In the genomic region with DNA sequence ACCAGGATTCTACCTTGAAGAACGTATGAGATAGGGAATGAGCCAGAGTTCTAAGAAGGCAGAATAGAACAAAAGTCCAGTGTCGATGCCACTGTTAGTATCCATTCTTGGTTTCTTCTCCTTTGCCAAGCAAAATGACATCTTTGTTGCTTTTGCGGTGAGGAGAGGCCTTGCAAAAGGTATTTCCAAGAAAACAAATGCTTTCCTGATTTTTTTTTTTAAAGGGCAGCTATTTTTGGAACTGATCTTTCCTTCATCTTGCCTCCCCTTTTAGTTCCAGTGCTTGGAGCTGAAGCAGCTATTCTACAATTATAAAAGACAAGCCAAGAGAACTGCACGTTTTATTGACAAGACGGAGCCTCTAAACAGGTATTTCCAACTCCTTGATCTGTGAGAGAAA, we compare ENCODE assay signal across 8 mouse cellular contexts. TPM values are rescaled to one million over a fixed set of nuclear protein-coding genes. Genes with fewer than 3 reads are reported as not detected.
DNase-seq lines count a peak whose midpoint lies in the region; ATAC-seq and TF ChIP-seq lines count a peak whose summit lies in the region.

A gene (plus strand): TSS at position 301 of the 400 bp plus-strand sequence.

- no peak for ATAC-seq in activated CD4-positive, CD25-positive, alpha-beta regulatory T cell, adult 4 months
- no peak for ATAC-seq in forebrain, embryonic 16.5 days
- ATAC-seq in hindbrain, embryonic 11.5 days (ENCODE audit: low FRiP score): no peak
- ATAC-seq in liver, embryonic 12.5 days: no peak
- ATAC-seq in stomach, embryonic 16.5 days (ENCODE audit: insufficient read depth, low FRiP score): no peak

- no peaks in the 10 kb centered on the region for H3K27me3 ChIP-seq in ES-Bruce4 (ENCODE audit: control insufficient read depth, insufficient read depth, low read length, poor library complexity, severe bottlenecking)
- no peaks in the 10 kb centered on the region for H3K27me3 ChIP-seq in forebrain, embryonic 16.5 days (replicated peaks; ENCODE audit: control insufficient read depth, insufficient read depth, low read length)
- H3K27me3 ChIP-seq in hindbrain, embryonic 11.5 days (ENCODE audit: control insufficient read depth, insufficient read depth, low read length): no peaks in the 10 kb centered on the region
- no peaks in the 10 kb centered on the region for H3K27me3 ChIP-seq in liver, embryonic 12.5 days (replicated peaks)
- no peaks in the 10 kb centered on the region for H3K27me3 ChIP-seq in stomach, embryonic 16.5 days (ENCODE audit: control insufficient read depth, insufficient read depth, low read length)

- H3K4me3 ChIP-seq in ES-Bruce4 (ENCODE audit: low read depth, low read length): no peak within 1 kb of the TSS
- H3K4me3 ChIP-seq in forebrain, embryonic 16.5 days (replicated peaks; ENCODE audit: low read length): no peak within 1 kb of the TSS
- no peak within 1 kb of the TSS for H3K4me3 ChIP-seq in hindbrain, embryonic 11.5 days (ENCODE audit: low read depth, low read length)
- no peak within 1 kb of the TSS for H3K4me3 ChIP-seq in liver, embryonic 12.5 days
- H3K4me3 ChIP-seq in stomach, embryonic 16.5 days (replicated peaks; ENCODE audit: low read length): no peak within 1 kb of the TSS

- H3K9ac ChIP-seq in ES-Bruce4 (ENCODE audit: low read depth, poor library complexity, severe bottlenecking): no peak within 1 kb of the TSS
- no peak within 1 kb of the TSS for H3K9ac ChIP-seq in forebrain, embryonic 16.5 days (replicated peaks; ENCODE audit: low read depth, low read length)
- no peak within 1 kb of the TSS for H3K9ac ChIP-seq in hindbrain, embryonic 11.5 days (ENCODE audit: low read depth, low read length)
- H3K9ac ChIP-seq in liver, embryonic 12.5 days: no peak within 1 kb of the TSS
- no peak within 1 kb of the TSS for H3K9ac ChIP-seq in stomach, embryonic 16.5 days (ENCODE audit: low read length)

- no peaks in the 10 kb centered on the region for H3K4me1 ChIP-seq in ES-Bruce4 (ENCODE audit: control insufficient read depth, insufficient read depth, low read length)
- H3K4me1 ChIP-seq in forebrain, embryonic 16.5 days (replicated peaks; ENCODE audit: control insufficient read depth, insufficient read depth, low read length): peaks cover 5% of the 10 kb centered on the region; the same call in 1 of the 2 replicates
- no peaks in the 10 kb centered on the region for H3K4me1 ChIP-seq in hindbrain, embryonic 11.5 days (replicated peaks; ENCODE audit: control insufficient read depth, insufficient read depth, low read length)
- peaks cover 21% of the 10 kb centered on the region for H3K4me1 ChIP-seq in liver, embryonic 12.5 days
- peaks cover 8% of the 10 kb centered on the region; the same call in 1 of the 2 replicates for H3K4me1 ChIP-seq in stomach, embryonic 16.5 days (ENCODE audit: control insufficient read depth, insufficient read depth, low read length)

- no peak within 1 kb of the TSS for H3K27ac ChIP-seq in ES-Bruce4 (ENCODE audit: insufficient read depth, low read length)
- H3K27ac ChIP-seq in forebrain, embryonic 16.5 days (ENCODE audit: low read length): no peak within 1 kb of the TSS
- no peak within 1 kb of the TSS for H3K27ac ChIP-seq in hindbrain, embryonic 11.5 days (ENCODE audit: low read depth, low read length)
- H3K27ac ChIP-seq in liver, embryonic 12.5 days: no peak within 1 kb of the TSS
- no peak within 1 kb of the TSS; the same call in 1 of the 2 replicates for H3K27ac ChIP-seq in stomach, embryonic 16.5 days (ENCODE audit: low read length)

- DNase-seq in hindbrain, embryonic 11.5 days (ENCODE audit: low spot score): no peak
- no peak for DNase-seq in adipocyte (ENCODE audit: low spot score)
- no peak for DNase-seq in cerebellum, postnatal 36 days

- no peak for TF ChIP-seq POLR2A in ES-Bruce4 (IDR thresholded peaks at IDR 0.05; ENCODE audit: insufficient read depth, low read length)

- 84% methylated on average over 5 of the region's 5 CpGs for WGBS in forebrain, embryonic 16.5 days
- 87% methylated on average over 5 of the region's 5 CpGs for WGBS in hindbrain, embryonic 11.5 days
- 70% methylated on average over 5 of the region's 5 CpGs for WGBS in liver, embryonic 12.5 days (ENCODE audit: insufficient replicate concordance)
- WGBS in stomach, embryonic 16.5 days: 86% methylated on average over 5 of the region's 5 CpGs

- no peaks in the 10 kb centered on the region for H3K9me3 ChIP-seq in ES-Bruce4 (replicated peaks; ENCODE audit: control insufficient read depth, insufficient read depth, low read length, poor library complexity, severe bottlenecking)
- no peaks in the 10 kb centered on the region for H3K9me3 ChIP-seq in forebrain, embryonic 16.5 days (ENCODE audit: control insufficient read depth, low read length)
- H3K9me3 ChIP-seq in hindbrain, embryonic 11.5 days (ENCODE audit: control insufficient read depth, low read length): no peaks in the 10 kb centered on the region
- H3K9me3 ChIP-seq in liver, embryonic 12.5 days (replicated peaks): no peaks in the 10 kb centered on the region
- no peaks in the 10 kb centered on the region for H3K9me3 ChIP-seq in stomach, embryonic 16.5 days (replicated peaks; ENCODE audit: control insufficient read depth, low read length)

- no peaks in the 10 kb centered on the region for H3K36me3 ChIP-seq in ES-Bruce4 (ENCODE audit: control insufficient read depth, insufficient read depth, low read length, poor library complexity, severe bottlenecking)
- H3K36me3 ChIP-seq in forebrain, embryonic 16.5 days (ENCODE audit: control insufficient read depth, insufficient read depth): no peaks in the 10 kb centered on the region
- no peaks in the 10 kb centered on the region for H3K36me3 ChIP-seq in hindbrain, embryonic 11.5 days (ENCODE audit: control insufficient read depth, insufficient read depth, low read length)
- H3K36me3 ChIP-seq in liver, embryonic 12.5 days: no peaks in the 10 kb centered on the region
- H3K36me3 ChIP-seq in stomach, embryonic 16.5 days (ENCODE audit: control insufficient read depth, insufficient read depth, low read length): no peaks in the 10 kb centered on the region

- TF ChIP-seq EP300 in ES-Bruce4 (IDR thresholded peaks at IDR 0.05; ENCODE audit: insufficient read depth, low read depth, low read length): no peak

- no peak for TF ChIP-seq CTCF in ES-Bruce4 (IDR thresholded peaks at IDR 0.05; ENCODE audit: low read depth, low read length)

- H3K4me2 ChIP-seq in forebrain, embryonic 16.5 days (ENCODE audit: low read length): no peak within 1 kb of the TSS
- no peak within 1 kb of the TSS for H3K4me2 ChIP-seq in hindbrain, embryonic 11.5 days (replicated peaks; ENCODE audit: low read depth, low read length)
- no peak within 1 kb of the TSS for H3K4me2 ChIP-seq in liver, embryonic 12.5 days
- no peak within 1 kb of the TSS for H3K4me2 ChIP-seq in stomach, embryonic 16.5 days (ENCODE audit: low read depth, low read length)

RNA-seq across cellular contexts. Expression of the gene that starts here (rescaled TPM):
- 155 and 160 TPM in 2 replicates for polyA plus RNA-seq in ES-Bruce4 (2011; ENCODE audit: insufficient read depth, insufficient read length, low read depth, missing spikeins)
- 10 to 100 TPM; 48.2 to 54.6 TPM for polyA plus RNA-seq in activated CD4-positive, CD25-positive, alpha-beta regulatory T cell, adult 4 months (2017; shearing (Covaris generic))
- polyA plus RNA-seq in forebrain, embryonic 16.5 days (2015; fragmentation: Nextera tagmentation; extraction: Ambion mirVana): 81.0 and 86.1 TPM in 2 replicates
- 86.2 and 89.4 TPM in 2 replicates for polyA plus RNA-seq in hindbrain, embryonic 11.5 days (2014; fragmentation: Nextera tagmentation; extraction: Ambion mirVana)
- polyA plus RNA-seq in liver, embryonic 12.5 days (2016; fragmentation: Nextera tagmentation; extraction: Ambion mirVana): 82.0 and 82.6 TPM in 2 replicates
- 136 and 148 TPM in 2 replicates for polyA plus RNA-seq in stomach, embryonic 16.5 days (2015; fragmentation: Nextera tagmentation; extraction: Ambion mirVana)
